Mouse (Mus musculus): Measurements from ENCODE around the gene Macrod1. TPM values are rescaled to one million over a fixed set of nuclear protein-coding genes. Genes with fewer than 3 reads are reported as not detected.
"Not testable (repeated sequence)": the region's sequence is repeated elsewhere in the genome, so short reads cannot be mapped to it uniquely, and the experiment has no call there.

Gene Macrod1
- 1 to 10 TPM; 4.4 to 5.2 TPM for total RNA-seq (2021)
- long read RNA-seq, transcript Macrod1-201 (11 exons, 1,228 nt): major isoform, 5 of 122 reads
- long read RNA-seq, partial matches to known transcripts: 1 of 122 reads
- long read RNA-seq, other reads (novel, unspliced or antisense): 116 of 122 reads

DNA sequence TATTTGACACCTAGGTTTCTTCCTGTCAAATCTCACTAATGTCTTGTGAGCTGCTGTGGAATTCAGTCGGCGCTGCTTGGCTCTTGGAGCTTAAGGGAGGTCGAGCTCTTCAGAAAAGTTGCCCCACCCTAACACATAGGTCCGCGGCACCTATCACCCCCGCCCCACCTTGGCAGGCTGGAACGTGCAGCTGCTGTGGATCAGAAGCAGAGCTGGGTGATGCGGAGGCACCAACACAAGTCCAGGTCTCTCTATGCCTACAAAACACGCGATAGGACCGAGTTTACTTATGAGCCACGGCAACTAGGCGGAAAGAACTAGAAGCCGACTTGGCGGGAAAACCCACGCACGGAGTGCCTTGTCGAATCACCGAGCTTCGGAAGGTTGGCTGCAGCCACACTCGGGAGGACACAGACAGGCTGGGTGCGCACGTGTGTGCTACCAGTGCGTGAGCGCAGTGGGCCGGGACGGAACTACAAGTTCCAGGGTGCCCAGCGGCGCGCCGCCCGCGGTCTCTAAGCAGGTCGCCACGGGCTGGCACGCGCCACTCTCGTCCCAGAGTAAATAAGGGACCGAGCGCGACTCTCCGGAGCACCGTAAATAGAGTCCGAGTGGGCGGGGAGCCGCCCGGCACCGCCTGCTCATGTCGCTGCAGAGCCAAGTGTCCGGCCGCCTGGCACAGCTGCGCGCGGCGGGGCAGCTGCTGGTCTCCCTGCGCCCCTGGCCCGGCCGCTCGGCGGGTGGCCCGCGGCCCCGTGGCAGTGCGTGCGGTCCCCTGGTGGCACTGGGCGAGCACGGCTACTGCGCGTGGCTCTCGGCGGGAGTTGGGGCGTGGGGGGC is at the start of gene Macrod1:
Gene Macrod1, plus strand, starts transcription at position 563 of the 840 bp plus-strand sequence.
- peak; percentile 72 to 82 for DNase-seq (ENCODE audit: low spot score in 2 of 2)

- DNase-seq (ENCODE audit: low spot score in 2 of 2): no peak
Measured at GRCm38 (mm10) chr19:7006892-7007593, 49.6 kb upstream of the Macrod1 start.

GRCm38 (mm10) chr19:7012426-7012825 is 44.2 kb upstream of the Macrod1 start:
- DNase-seq (ENCODE audit: low spot score in 2 of 2): no peak

DNA sequence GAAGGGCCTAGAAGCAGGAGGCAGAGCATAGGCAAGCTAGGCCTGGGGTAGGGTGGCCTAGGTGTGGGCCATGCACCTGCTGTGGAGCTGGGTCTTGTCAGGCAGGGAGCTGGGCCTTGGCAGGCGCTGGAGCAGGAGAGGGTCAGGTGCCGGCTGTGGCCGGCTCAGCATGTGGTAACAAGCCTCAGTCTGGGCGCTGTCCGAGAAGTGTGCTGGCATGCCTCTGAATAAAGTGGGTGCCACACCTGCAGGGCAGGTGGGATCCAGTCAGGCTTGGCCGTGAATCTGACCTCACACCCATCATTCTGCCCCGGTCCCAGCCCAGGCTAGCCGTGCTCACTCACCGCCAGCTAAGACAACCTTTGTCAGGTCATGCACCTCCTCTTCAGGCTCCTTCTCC is 42.6 kb upstream of the Macrod1 start:
- DNase-seq (ENCODE audit: low spot score in 2 of 2): no peak

GRCm38 (mm10) chr19:7014481-7015135 is 42.0 kb upstream of the Macrod1 start:
- no peak for DNase-seq (ENCODE audit: low spot score in 2 of 2)

GRCm38 (mm10) chr19:7017541-7018457 is 38.8 kb upstream of the Macrod1 start:
- DNase-seq (ENCODE audit: low spot score in 2 of 2): no peak

DNA sequence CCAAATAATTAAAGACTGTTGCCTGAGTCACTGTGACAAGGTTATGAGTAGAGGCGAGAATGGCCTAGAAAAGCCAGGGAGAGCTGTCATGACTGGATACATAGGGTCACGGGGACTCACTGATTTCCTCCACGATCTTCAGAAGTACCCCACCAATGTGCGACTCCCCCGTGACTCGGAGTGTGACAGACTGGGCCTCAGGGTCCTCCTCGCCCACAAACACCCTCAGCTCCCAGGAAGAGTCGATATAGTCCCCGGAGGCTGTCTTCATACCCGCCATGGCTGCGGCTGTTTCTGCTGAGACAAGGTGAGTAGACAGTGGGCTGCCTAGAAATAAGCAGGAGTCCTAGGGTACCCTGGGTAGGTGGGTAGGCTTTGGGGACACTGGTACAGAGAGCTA is 38.1 kb upstream of the Macrod1 start:
- DNase-seq (ENCODE audit: low spot score in 2 of 2): no peak

DNA sequence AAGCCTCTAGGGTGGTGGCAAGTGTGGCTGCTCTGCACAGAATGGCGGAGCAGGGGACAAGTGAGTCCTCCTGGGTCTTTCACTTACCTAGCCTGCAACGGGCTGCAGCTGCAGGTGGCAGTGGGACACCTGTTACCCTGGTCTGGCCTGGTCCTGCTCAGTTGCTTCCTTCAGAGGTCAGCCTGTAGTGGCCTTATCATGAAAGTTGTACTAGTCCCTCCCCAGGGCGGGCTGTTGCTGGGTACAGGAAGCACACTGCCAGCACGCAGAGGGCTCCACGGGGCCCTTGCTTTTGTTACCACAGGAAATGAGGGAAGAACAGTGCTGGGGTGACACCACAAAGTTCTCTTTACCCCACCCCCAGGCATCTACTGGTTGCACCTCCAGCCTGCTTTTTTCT is 37.4 kb upstream of the Macrod1 start, which contains the start of gene Fermt3:
Gene Fermt3, minus strand, starts transcription at position 279 of the 400 bp plus-strand sequence.
- DNase-seq (ENCODE audit: low spot score in 2 of 2): no peak

GRCm38 (mm10) chr19:7020224-7020641 is 36.4 kb upstream of the Macrod1 start:
- peak; percentile 40 to 49 for DNase-seq (ENCODE audit: low spot score in 2 of 2)

GRCm38 (mm10) chr19:7029531-7029930 is 27.1 kb upstream of the Macrod1 start:
- no peak for DNase-seq (ENCODE audit: low spot score in 2 of 2)

- DNase-seq (ENCODE audit: low spot score in 2 of 2): no peak
Measured at GRCm38 (mm10) chr19:7034006-7034405, 22.6 kb upstream of the Macrod1 start.

- DNase-seq (ENCODE audit: low spot score in 2 of 2): peak; percentile 62 to 69
Measured at GRCm38 (mm10) chr19:7039088-7039720, 17.4 kb upstream of the Macrod1 start.

GRCm38 (mm10) chr19:7039841-7040636 is 16.6 kb upstream of the Macrod1 start, which contains the start of gene Stip1:
Gene Stip1, minus strand, starts transcription at chr19:7039967.
- DNase-seq (ENCODE audit: low spot score in 2 of 2): peak; percentile 98 to 99

DNA sequence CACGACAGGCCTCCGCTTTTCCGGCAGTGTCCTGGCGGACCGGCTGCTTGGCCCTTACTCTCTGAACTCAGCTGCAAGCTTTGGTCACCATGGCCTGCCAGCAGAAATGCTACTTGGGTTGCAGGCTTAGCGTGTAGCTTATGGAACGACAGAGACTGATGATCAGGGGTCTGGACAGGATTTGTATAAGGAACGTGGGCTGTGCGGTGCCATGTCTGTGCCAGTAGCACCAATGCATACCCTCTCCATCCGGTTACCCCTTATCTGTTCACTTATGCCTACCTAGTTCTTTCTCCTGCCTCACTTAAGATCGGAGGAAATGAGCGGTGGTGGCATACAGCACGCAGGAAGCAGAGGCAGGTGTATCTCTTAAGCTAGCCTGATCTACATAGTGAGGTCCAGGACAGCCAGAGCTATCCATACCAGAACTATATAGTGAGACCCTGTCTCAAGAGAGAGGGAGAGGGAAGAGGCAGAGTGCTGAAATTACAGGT is 15.9 kb upstream of the Macrod1 start:
- DNase-seq (ENCODE audit: low spot score in 2 of 2): no peak

DNA sequence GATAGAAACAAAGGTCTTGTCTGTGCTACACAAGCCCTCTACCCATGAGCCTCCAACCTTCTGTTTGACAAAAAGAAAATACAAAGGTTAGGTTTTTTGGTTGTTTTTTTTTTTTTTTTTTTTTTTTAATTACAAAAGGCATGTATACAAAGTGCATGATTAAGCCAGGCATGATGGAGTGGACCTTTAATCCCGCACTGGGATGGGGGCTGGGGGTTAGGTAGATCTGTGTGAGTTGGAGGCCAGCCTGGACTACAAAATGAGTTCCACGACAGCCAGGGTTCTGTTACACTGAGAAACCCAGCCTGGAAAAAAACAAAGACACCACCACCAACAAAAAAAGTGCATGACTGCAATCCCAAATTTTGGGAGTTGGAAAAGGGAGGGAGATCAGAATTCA is 15.4 kb upstream of the Macrod1 start:
- no peak for DNase-seq (ENCODE audit: low spot score in 2 of 2)

- DNase-seq (ENCODE audit: low spot score in 2 of 2): no peak
Measured at GRCm38 (mm10) chr19:7044279-7044678, 12.3 kb upstream of the Macrod1 start.

GRCm38 (mm10) chr19:7044706-7045105 is 11.9 kb upstream of the Macrod1 start:
- no peak for DNase-seq (ENCODE audit: low spot score in 2 of 2)

GRCm38 (mm10) chr19:7053382-7053781 is 3.2 kb upstream of the Macrod1 start:
- not testable (repeated sequence) for DNase-seq (ENCODE audit: low spot score in 2 of 2)

- no peak for DNase-seq (ENCODE audit: low spot score in 2 of 2)
Measured at GRCm38 (mm10) chr19:7054772-7055171, 1.8 kb upstream of the Macrod1 start.
